Mouse (Mus musculus) forebrain, embryonic 15.5 days (tissue): ENCODE results near the gene Mag. TPM values are rescaled to one million over a fixed set of nuclear protein-coding genes. Genes with fewer than 3 reads are reported as not detected.
A peak's percentile ranks its signal among the peaks of the same experiment; 100 is the strongest.

ENCODE experiments used
- ATAC-seq: fragments of 200-750 bp; cut with Nextera tagmentation; replicated peaks from 2 replicates; pipeline ENCODE4 v1.8.0; 2017; ENCODE audit warnings: mild to moderate bottlenecking, moderate TSS enrichment, moderate library complexity
- H3K27ac ChIP-seq: fragments of 300-500 bp; sonication (generic); replicated peaks from 2 replicates; pipeline ENCODE4 v1.5.1; 2015; ENCODE audit warnings: mild to moderate bottlenecking, inconsistent platforms
- H3K27me3 ChIP-seq: fragments of 300-500 bp; sonication (generic); 2 replicates; pipeline ENCODE4 v1.6.1; 2015; ENCODE audit warnings: inconsistent platforms
- H3K36me3 ChIP-seq: fragments of 300-500 bp; sonication (generic); 2 replicates; pipeline ENCODE4 v1.6.1; 2015; ENCODE audit warnings: mild to moderate bottlenecking, inconsistent platforms
- H3K4me1 ChIP-seq: fragments of 300-500 bp; sonication (generic); 2 replicates; pipeline ENCODE4 v1.6.1; 2015; ENCODE audit warnings: inconsistent platforms
- H3K4me2 ChIP-seq: fragments of 300-500 bp; sonication (generic); replicated peaks from 2 replicates; pipeline ENCODE4 v1.6.1; 2015; ENCODE audit warnings: mild to moderate bottlenecking, inconsistent platforms
- H3K4me3 ChIP-seq: fragments of 300-500 bp; sonication (generic); 2 replicates; pipeline ENCODE4 v1.5.1; 2015; ENCODE audit warnings: mild to moderate bottlenecking, inconsistent platforms
- H3K9ac ChIP-seq: fragments of 300-500 bp; sonication (generic); replicated peaks from 2 replicates; pipeline ENCODE4 v1.6.1; 2015; ENCODE audit warnings: mild to moderate bottlenecking, inconsistent platforms
- H3K9me3 ChIP-seq: fragments of 300-500 bp; sonication (generic); 2 replicates; pipeline ENCODE4 v1.6.1; 2016; ENCODE audit warnings: inconsistent platforms
- WGBS: fragments of 180-500 bp; shearing (Covaris S2); methylation state at CpG from one replicate; pipeline ENCODE4 v1.1.7; 2015; ENCODE audit warnings: mixed read lengths; 5-methylcytosine and 5-hydroxymethylcytosine counted together
- polyA plus RNA-seq: library from polyadenylated mRNA; unstranded; fragments of >200 nt; fragmentation: Nextera tagmentation; extraction: Ambion mirVana; gene quantifications from 2 replicates; pipeline ENCODE4 v1.2.1, GENCODE M21; 2015

Mag gene
- polyA plus RNA-seq, 1 experiment from 2014 or later = 1.0 TPM

DNA sequence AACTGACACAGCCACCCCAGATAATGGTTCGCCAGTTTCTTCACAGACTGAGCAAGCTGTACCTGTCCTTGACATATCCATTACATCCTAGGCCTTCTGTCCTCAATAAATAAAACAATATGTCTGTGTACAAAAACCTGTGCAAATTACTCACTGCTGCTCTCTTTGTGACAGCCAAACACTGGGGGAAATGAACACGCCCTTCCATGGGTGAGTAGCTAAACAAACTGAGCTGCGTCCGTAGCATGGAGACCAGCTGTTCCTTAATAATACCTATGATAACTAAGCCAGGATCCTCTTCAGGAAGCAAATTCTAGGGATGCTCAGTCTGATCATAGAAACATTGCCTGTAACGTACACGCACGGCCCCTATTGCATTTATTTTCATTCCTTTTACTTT lies 25.9 kb downstream of the Mag start:
- Histone ChIP-seq H3K4me2 (no peak overlapping the region), H3K27me3 (no peaks in the 10 kb centered on the region), H3K27ac (no peak overlapping the region), H3K9me3 (no peaks in the 10 kb centered on the region), H3K9ac (no peak overlapping the region), H3K4me3 (no peak overlapping the region), H3K36me3 (no peaks in the 10 kb centered on the region), H3K4me1 (no peaks in the 10 kb centered on the region)
- 82% methylated on average over 7 of the region's 7 CpGs for WGBS
- no peak for ATAC-seq

DNA sequence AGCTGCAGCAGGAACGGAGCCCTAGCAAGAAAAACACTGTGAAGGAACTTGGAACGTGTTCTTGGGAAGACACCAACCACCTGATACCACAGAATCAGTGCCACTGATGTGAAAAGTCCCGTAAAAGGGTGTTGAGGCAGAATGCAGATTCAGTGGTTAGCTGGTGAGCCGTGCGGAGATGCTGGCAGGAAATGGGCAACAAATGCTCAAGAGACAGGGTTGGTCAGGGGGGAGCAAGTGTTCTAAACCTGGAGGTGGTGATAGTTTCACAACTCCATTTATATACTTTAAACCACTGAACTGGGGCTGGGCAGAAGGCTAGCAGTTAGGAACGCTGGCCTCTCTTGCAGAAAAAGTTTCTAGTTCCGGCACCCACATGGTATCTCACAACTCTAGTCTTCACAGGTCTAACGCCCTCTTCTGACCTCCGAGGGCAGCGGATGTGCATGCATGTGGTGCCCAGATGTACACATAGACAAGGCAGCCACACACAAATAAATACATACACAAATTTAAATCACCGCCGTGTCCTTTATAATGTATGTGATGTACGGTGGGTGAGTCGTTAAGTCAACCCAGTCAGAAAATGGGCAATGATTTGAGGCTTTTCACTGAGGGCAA lies 27.0 kb downstream of the Mag start:
- no peak overlapping the region for H3K4me2 ChIP-seq
- ATAC-seq = no peak
- H3K9ac ChIP-seq = no peak overlapping the region
- no peaks in the 10 kb centered on the region for H3K4me1 ChIP-seq
- H3K36me3 ChIP-seq = no peaks in the 10 kb centered on the region
- no peaks in the 10 kb centered on the region for H3K27me3 ChIP-seq
- WGBS = 84% methylated on average over 14 of the region's 14 CpGs
- no peak overlapping the region for H3K4me3 ChIP-seq
- no peak overlapping the region for H3K27ac ChIP-seq
- H3K9me3 ChIP-seq = no peaks in the 10 kb centered on the region

DNA sequence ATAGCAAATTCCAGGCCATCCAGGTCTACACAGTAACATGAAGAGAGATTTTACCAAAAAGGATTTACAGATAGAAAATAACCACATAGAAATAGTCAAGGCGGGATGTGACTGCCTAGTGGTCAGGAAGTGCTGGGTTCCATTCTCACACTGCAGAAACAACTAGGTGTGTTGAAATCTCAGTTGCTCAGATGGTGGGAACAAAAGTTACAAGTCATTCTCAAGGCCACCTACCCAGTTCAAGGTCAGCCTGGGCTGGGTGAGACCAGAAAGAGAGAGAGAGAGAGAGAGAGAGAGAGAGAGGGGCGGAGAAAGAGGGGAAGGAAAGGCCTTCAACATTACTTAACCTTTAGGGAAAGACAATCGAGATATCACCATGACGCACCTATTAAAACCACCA lies 27.8 kb downstream of the Mag start:
- ATAC-seq = no peak
- Histone ChIP-seq H3K9me3 (no peaks in the 10 kb centered on the region), H3K4me2 (no peak overlapping the region), H3K27me3 (no peaks in the 10 kb centered on the region), H3K4me3 (no peak overlapping the region), H3K27ac (no peak overlapping the region), H3K4me1 (no peaks in the 10 kb centered on the region), H3K9ac (no peak overlapping the region), H3K36me3 (no peaks in the 10 kb centered on the region)
- 75% methylated on average over 4 of the region's 4 CpGs for WGBS

DNA sequence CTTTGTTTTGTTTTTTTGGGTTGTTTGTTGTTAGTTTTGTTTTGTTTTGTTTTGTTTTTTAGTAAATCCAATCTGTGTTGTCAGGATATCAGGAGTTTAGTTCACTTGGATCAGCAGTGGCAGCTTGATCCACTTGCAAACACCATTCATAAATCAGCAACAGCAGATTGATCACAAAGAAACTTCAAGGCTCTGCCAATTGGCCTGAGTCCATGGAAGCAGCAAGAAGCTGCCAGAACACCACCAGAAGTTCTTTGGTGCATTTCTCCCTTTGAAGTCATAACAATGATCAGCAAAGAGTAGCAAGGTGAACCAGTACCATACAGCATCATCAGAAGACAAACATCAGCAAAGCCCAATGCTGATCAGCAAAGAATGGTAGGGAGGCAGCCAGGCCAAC lies 30.6 kb downstream of the Mag start:
- no peak overlapping the region for H3K4me3 ChIP-seq
- no peaks in the 10 kb centered on the region for H3K36me3 ChIP-seq
- no peak overlapping the region for H3K27ac ChIP-seq
- H3K9ac ChIP-seq = no peak overlapping the region
- no peaks in the 10 kb centered on the region for H3K27me3 ChIP-seq
- H3K4me1 ChIP-seq = no peaks in the 10 kb centered on the region
- H3K9me3 ChIP-seq = no peaks in the 10 kb centered on the region
- no peak for ATAC-seq
- H3K4me2 ChIP-seq = no peak overlapping the region

DNA sequence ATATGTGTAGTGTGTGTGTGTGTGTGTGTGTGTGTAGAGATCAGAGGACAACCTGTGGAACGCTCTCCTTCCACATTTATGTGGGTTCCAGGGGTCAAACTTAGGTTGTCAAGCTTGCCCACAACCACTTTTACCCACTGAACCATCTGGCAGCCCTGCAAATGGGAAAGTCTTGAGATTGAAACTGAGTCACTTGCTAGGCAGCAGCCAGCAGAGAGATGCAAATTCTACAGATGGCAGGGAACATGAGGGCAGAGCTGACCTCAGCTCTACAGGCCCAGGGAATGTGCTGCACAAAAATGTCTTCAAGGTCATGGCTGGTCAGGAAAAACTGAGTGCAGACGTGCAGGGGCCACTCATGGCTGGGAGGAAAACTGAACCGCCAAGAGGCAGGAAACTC lies 33.3 kb downstream of the Mag start:
- no peak overlapping the region for H3K27ac ChIP-seq
- H3K27me3 ChIP-seq = no peaks in the 10 kb centered on the region
- H3K4me3 ChIP-seq = no peak overlapping the region
- H3K9me3 ChIP-seq = no peaks in the 10 kb centered on the region
- no peaks in the 10 kb centered on the region for H3K4me1 ChIP-seq
- ATAC-seq = no peak
- no peaks in the 10 kb centered on the region for H3K36me3 ChIP-seq
- 87% methylated on average over 3 of the region's 3 CpGs for WGBS
- H3K4me2 ChIP-seq = no peak overlapping the region
- H3K9ac ChIP-seq = no peak overlapping the region

DNA sequence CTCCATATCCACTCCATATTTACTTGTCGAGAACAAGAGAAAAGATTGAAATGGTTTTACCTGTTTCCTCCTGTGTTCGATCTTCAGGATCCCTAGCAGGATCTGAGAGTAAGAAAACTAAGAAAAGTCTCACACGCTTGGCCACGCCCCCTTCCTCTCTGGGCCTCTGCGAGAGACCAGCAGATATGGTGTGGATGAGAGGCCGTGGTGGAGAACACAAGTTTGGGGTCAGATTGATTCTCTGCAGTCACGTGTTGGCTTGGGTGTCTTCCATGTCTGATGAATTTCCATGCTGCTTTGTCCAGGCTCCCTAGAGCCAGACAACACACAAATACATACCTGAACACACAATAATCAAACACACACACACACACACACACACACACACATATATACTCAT lies 34.5 kb downstream of the Mag start, which contains the start of gene Cd22:
Cd22 (minus strand) TSS at position 167 of the 400 bp plus-strand sequence.
- Histone ChIP-seq H3K4me2 (no peak within 1 kb of the TSS), H3K9me3 (no peaks in the 10 kb centered on the region), H3K27ac (no peak within 1 kb of the TSS), H3K9ac (no peak within 1 kb of the TSS), H3K4me3 (no peak within 1 kb of the TSS), H3K4me1 (no peaks in the 10 kb centered on the region), H3K36me3 (no peaks in the 10 kb centered on the region), H3K27me3 (no peaks in the 10 kb centered on the region)
- no peak for ATAC-seq
- WGBS = 82% methylated on average over 7 of the region's 7 CpGs

DNA sequence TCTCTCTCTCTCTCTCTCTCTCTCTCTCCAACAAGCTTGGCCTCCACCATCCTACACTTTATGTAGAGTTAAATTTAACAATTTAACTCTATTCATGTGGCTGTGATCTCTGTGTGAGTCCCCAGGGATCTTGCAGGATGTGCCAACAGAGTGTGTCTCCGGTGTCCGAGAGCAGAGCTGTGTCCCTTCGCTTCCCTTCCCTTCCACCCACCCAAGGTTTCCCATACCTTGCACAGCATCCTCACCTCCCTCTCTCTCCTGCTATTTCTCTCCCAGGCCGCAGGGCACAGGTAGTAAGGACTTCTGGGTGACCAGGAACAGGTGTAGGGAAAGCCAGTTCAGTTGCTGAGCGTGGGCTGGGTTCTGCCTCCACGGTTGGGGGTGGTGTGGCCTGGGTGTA lies 35.7 kb downstream of the Mag start:
- Histone ChIP-seq H3K4me2 (no peak overlapping the region), H3K4me1 (no peaks in the 10 kb centered on the region), H3K9me3 (no peaks in the 10 kb centered on the region), H3K9ac (no peak overlapping the region), H3K27me3 (no peaks in the 10 kb centered on the region), H3K27ac (no peak overlapping the region), H3K36me3 (no peaks in the 10 kb centered on the region), H3K4me3 (no peak overlapping the region)
- ATAC-seq = no peak
- WGBS = 86% methylated on average over 6 of the region's 6 CpGs

DNA sequence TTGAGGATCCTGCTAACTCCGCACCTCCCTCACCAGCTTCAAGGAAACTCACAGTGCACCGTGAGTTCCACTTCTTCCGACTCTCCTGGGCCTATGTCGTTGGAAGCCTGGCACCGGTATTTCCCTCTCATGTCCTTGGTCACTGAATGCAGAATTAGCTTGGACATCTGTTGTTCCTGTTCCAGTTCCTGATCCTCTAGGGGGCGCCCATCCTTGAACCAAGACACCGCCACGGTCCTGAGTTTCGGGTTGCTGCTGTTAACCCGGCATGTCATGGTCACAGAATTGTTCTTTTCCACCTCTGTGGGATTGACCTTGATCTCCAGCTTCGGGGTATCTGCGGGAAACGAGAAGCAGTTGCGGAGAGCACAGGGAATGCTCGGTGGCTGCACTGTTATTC lies 41.6 kb downstream of the Mag start:
- no peak overlapping the region for H3K9ac ChIP-seq
- no peak overlapping the region for H3K4me3 ChIP-seq
- no peak overlapping the region for H3K27ac ChIP-seq
- no peak overlapping the region for H3K4me2 ChIP-seq
- H3K9me3 ChIP-seq = no peaks in the 10 kb centered on the region
- no peaks in the 10 kb centered on the region for H3K27me3 ChIP-seq
- ATAC-seq = no peak
- H3K4me1 ChIP-seq = no peaks in the 10 kb centered on the region
- no peaks in the 10 kb centered on the region for H3K36me3 ChIP-seq
- 27% methylated on average over 15 of the region's 15 CpGs for WGBS

DNA sequence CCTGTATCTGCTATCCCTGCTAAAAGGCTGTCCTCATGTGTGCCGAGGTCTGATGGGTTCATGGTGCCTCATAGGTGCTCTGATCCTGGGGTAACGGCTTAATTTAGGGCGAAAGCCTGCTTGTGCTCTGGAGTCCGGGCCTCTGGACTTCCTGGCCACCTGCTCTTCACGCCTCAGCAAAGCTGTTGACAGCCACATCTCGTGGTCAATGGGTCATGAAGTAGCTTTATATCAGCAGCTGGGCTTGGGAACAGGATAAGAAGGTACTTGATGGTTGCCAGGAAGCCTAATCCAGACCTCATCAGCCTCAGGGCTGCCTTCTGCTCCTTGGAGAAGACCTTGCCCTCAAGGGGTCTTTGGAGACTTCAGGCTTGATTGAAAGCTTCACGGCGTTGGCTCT lies 51.3 kb downstream of the Mag start:
- no peak for ATAC-seq

DNA sequence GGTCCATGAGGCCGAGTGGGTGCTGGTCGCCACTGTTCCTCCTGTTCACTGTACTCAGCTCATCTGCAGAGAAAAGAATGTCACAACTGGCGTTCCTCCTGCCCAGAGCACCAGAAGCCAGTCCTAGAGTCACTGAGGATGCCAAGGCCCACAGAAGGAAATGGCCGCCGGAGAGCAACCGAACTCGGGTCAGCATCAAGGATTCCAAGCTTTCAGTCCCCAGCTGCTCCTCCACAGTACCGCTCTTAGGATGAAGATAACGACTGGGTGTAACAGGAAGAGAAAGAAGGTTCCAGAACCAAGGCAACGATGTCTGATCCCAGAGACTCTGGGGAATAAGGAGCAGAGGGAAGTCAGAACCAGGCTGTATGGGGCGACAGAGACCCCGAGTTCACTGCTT lies 53.2 kb downstream of the Mag start, which contains the start of gene Ffar1:
Ffar1 (minus strand) TSS at position 101 of the 400 bp plus-strand sequence.
- Histone ChIP-seq H3K4me3 (no peak within 1 kb of the TSS), H3K27ac (no peak within 1 kb of the TSS), H3K27me3 (no peaks in the 10 kb centered on the region), H3K9me3 (no peaks in the 10 kb centered on the region), H3K9ac (no peak within 1 kb of the TSS), H3K4me2 (no peak within 1 kb of the TSS), H3K36me3 (no peaks in the 10 kb centered on the region), H3K4me1 (no peaks in the 10 kb centered on the region)
- 84% methylated on average over 12 of the region's 12 CpGs for WGBS
- ATAC-seq = no peak

More for the DNA sequence above, 51.3 kb downstream of the Mag start:
- H3K4me2 ChIP-seq = no peak overlapping the region
- no peak overlapping the region for H3K27ac ChIP-seq
- H3K4me1 ChIP-seq = no peaks in the 10 kb centered on the region
- WGBS = 72% methylated on average over 8 of the region's 8 CpGs
- H3K27me3 ChIP-seq = no peaks in the 10 kb centered on the region
- H3K36me3 ChIP-seq = no peaks in the 10 kb centered on the region
- H3K4me3 ChIP-seq = no peak overlapping the region
- no peaks in the 10 kb centered on the region for H3K9me3 ChIP-seq
- H3K9ac ChIP-seq = no peak overlapping the region

DNA sequence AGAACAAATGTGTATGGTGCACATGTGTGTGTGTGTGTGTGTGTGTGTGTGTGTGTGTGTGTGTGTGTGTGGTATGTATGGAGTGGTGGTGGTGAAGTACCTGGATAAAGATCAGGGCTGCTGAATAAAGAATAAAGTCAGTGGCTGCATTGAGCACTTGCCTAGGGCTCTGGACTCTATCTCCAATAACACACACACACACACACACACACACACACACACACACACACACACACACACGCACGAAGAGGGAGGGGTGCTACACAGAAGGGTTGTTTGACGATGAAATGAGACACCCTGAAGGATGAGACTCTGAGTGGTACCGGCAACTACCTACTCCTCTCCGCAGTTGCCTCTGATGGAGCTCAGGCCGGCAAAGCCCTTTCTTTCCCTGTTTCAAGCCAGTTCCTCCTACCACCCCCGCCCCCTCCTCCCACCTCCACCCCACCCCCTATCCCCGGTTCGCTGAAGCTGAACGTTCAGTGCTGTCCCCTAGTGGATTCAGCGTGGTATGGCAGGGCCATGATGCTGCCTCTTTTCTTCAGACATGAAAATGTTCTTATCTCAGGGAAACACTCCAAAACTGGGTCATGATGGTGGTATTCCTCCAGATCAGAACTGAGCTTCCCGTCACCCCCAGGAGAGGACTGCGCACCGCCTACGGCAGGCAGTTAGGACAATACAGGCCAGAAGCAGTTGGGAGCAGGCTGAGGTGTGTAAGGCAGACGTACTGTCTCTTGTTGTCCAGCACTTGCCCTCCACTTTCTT lies 54.9 kb downstream of the Mag start:
- Histone ChIP-seq H3K4me2 (peak overlapping the region; percentile 38), H3K4me3 (peak overlapping the region; percentile 30), H3K4me1 (no peaks in the 10 kb centered on the region), H3K36me3 (no peaks in the 10 kb centered on the region), H3K27ac (no peak overlapping the region), H3K9me3 (no peaks in the 10 kb centered on the region), H3K9ac (peak overlapping the region; percentile 33; the same call in 1 of the 2 replicates), H3K27me3 (no peaks in the 10 kb centered on the region)
- ATAC-seq = peak; percentile 80
- 9% methylated on average over 14 of the region's 16 CpGs for WGBS

DNA sequence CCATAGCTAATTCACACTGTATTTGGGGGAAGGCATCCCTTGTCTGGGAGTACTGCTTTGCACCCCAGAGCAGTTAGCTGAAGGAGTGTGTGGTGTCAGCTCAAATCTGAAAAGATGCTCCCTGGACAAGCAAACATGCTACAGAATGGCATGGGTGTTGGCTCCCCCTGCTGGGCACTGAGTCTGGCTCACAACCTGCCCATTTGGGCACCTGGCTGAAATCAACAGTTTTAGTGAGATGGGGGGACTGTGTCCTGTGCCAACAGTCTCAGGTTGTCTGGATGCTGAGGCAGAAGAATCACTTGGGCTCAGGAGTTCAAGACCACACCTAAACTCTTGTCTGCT lies 55.4 kb downstream of the Mag start:
- Histone ChIP-seq H3K9me3 (no peaks in the 10 kb centered on the region), H3K27me3 (no peaks in the 10 kb centered on the region), H3K4me3 (no peak overlapping the region), H3K27ac (no peak overlapping the region), H3K36me3 (no peaks in the 10 kb centered on the region), H3K4me2 (no peak overlapping the region), H3K4me1 (no peaks in the 10 kb centered on the region), H3K9ac (no peak overlapping the region)
- ATAC-seq = peak; percentile 50; the same call in 1 of the 2 replicates

DNA sequence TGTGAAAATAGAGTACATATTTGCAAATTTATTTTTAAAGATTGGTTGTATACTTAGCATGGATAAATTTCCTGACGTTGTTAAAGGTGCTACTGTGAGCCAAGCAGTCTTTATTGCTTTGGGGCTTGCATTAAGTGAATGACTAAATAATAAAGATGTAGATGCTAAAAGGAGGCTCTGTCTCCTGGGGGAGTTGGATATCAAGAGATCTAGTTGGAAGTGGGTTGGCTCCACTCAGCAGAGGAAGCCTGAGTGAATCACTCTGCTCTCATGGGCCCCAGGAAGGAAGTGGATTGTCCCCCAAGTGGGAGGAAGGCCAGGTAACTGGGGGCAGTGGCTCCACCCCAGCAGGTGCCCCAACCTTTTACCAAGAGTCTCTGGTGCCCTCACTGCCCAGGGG lies 56.9 kb downstream of the Mag start:
- ATAC-seq = no peak

More for the DNA sequence above, 56.9 kb downstream of the Mag start:
- WGBS = 72% methylated on average over 1 of the region's 1 CpGs
- no peak overlapping the region for H3K27ac ChIP-seq
- H3K9me3 ChIP-seq = no peaks in the 10 kb centered on the region
- no peak overlapping the region for H3K9ac ChIP-seq
- H3K36me3 ChIP-seq = no peaks in the 10 kb centered on the region
- no peaks in the 10 kb centered on the region for H3K27me3 ChIP-seq
- no peak overlapping the region for H3K4me3 ChIP-seq
- H3K4me1 ChIP-seq = no peaks in the 10 kb centered on the region
- H3K4me2 ChIP-seq = no peak overlapping the region
